Mouse (Mus musculus) heart, postnatal 10 days (tissue): ENCODE results near the gene Cfap69. TPM values are rescaled to one million over a fixed set of nuclear protein-coding genes. Genes with fewer than 3 reads are reported as not detected.

Experiments
- total RNA-seq, 2 experiments: library from RNA; stranded (reverse); gene quantifications; 2 replicates each; pipeline ENCODE4 v1.2.3; 2021

The Cfap69 gene
- total RNA-seq, 2 experiments from 2014 or later, result 1.1 to 2.7 TPM

Other genes starting within 250 kb of the Cfap69 start
- 10 to 100 TPM; 20.1 to 22.2 TPM for gene Cdk14, start 243.9 kb downstream of the Cfap69 start, total RNA-seq
- not detected for gene 1700015F17Rik, start 185.1 kb downstream of the Cfap69 start, total RNA-seq
- 10 to 100 TPM; 13.7 to 18.6 TPM for gene Cldn12, start 149.3 kb downstream of the Cfap69 start, total RNA-seq
- 10 to 100 TPM; 11.2 to 12.0 TPM for gene Gtpbp10, start 104.7 kb downstream of the Cfap69 start, total RNA-seq
- not detected for gene Gm8773, start 90.4 kb downstream of the Cfap69 start, total RNA-seq
- gene Steap2, start 30.3 kb upstream of the Cfap69 start, total RNA-seq, result 1 to 10 TPM; 1.3 to 2.0 TPM
- under 1 TPM in 1 of 2 experiments, not detected in 1; 0.36 TPM for gene Steap1, start 85.1 kb upstream of the Cfap69 start, total RNA-seq